Mouse (Mus musculus): Measurements from ENCODE around the gene Mroh3.

Gene Mroh3

GRCm38 (mm10) chr1:136156304-136156703 lies 56.3 kb downstream of the Mroh3 start:
- DNase-seq = no peak

DNA sequence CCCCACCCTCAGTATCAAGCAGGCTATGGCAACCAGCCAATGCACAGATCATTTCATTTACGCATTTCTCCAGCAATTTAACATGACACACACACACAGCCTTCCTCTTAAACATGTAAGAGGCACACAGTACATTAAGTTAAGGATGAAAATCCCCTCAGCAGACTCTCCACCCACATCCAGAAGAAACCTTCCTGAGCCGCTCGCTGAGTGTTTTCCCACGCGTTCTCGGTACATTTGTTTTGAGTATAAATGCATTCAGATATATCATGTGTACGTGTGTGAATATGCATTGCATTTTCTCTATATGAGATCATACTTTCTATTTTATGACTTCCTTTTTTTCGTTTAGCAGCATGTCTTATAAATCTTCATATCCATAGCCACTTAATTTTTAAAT lies 61.3 kb downstream of the Mroh3 start:
- DNase-seq = no peak

DNA sequence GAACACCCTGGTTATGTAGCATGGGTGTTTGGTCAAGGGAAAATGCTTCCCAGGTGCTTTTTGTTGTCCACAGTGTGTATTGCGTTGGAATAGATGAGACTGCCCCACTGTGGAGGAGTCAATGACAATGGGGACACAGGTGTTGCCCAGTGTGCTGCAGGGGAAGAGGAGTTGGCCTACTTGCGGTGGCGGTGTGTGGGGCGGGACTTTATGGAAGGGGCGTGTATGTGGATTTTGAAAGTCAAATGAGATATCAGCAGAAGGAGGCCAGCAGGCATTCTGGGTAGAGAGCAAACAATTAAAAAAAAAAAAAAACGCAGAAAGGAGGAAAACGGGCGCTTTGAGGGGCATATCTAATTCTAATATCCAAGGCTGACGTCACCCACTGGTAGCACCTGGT lies 62.9 kb downstream of the Mroh3 start:
- DNase-seq = no peak

GRCm38 (mm10) chr1:136143514-136143913 lies 69.1 kb downstream of the Mroh3 start:
- no peak for DNase-seq

GRCm38 (mm10) chr1:136142336-136142735 lies 70.3 kb downstream of the Mroh3 start:
- peak; percentile 62 for DNase-seq

- DNase-seq = peak; percentile 53
Observed at GRCm38 (mm10) chr1:136141176-136141950, 71.3 kb downstream of the Mroh3 start.

DNA sequence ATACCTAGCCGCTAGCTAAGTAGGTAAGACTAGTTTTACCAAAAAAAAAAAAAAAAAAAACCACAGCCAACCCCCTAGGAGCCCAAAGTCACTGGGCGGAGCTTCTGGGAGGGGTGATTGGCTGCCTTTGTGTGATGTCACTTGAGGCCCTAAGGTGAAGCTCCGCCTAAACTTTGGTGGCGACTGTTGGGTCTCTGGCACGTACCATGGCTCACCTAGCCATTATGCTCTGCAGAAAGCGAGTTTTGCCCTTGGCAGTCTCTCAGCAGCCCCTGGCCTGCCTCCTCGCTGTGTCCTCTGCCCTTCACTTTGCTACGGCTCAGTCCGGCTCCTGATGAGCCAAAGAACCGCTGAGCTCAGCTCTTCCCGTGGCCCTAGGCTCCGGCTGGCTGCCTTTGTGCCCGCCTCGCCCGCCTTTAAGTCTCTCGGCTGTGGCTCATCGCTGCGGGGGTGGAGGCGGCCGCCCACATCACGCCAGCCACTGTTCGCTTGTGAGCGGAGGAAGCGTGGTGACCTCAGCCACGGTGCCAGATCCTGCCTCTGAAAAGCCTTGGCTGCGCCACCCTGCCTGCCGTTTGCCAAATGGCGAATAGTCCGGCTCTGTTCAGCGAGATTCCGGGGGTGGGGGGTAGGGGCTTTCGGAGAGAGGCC lies 72.5 kb downstream of the Mroh3 start:
- DNase-seq = peak; percentile 90

GRCm38 (mm10) chr1:136138191-136138830 lies 74.3 kb downstream of the Mroh3 start:
- peak; percentile 38 for DNase-seq

DNA sequence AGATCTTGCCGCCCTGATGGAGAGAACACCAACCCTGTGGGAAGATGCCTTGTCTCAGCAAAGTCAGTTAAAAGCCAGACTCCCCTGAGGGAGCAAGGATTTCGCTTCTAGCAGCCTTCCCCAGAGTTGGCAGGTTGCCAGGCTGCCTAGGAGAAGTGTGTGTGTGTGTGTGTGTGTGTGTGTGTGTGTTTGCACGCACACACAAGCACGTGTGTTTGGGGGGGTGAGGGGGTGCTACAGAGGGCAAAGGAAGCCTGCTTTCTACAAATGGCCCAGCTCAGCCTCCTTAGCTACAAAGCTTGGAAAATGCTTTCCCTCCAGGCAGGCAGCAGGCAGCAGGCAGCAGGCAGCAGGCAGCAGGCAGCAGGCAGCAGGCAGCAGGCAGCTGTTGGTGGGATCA lies 75.1 kb downstream of the Mroh3 start:
- DNase-seq = peak; percentile 36

DNA sequence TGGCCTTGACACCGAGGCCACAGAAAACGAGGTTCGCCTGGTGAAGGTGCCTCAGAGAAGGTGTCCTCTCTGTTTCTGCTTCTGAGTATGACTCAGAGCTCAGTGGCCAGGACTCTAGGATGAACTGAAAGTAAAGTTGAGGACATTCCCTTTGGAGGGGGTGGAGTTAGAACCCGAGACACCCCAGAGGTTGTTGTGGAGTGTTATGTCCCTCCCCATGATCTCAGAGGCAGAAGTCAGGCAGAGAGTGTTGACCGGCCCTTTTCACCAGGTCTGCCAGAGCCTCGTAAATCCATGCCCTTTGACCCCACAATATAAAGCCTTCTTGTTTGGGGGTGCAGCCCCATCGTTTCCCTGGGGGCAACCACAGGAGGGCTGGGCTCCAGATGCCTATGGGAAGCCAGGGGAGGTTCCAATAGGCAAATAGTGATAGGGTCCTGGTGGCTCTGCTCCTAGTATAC lies 75.5 kb downstream of the Mroh3 start:
- DNase-seq = no peak

DNA sequence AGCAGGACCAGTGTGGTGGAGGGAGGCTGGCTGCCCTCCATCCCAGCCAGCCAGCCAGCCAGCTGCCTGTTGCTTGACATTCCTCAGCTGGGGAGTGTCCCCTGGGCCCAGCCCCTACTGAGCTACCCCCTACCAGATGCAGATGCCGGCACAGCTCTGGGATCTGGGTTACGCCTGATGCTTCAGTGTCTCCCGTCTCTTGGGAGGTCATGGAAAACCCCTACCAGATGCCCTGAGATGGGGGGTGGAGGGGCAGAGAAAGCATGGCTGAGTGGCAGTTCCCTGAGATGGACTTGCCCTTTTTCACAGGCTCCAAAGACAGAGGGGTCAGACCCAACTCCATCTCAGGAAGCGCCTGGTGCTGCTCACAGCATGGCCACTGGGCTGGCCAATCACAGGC lies 76.1 kb downstream of the Mroh3 start:
- DNase-seq = peak; percentile 18

DNA sequence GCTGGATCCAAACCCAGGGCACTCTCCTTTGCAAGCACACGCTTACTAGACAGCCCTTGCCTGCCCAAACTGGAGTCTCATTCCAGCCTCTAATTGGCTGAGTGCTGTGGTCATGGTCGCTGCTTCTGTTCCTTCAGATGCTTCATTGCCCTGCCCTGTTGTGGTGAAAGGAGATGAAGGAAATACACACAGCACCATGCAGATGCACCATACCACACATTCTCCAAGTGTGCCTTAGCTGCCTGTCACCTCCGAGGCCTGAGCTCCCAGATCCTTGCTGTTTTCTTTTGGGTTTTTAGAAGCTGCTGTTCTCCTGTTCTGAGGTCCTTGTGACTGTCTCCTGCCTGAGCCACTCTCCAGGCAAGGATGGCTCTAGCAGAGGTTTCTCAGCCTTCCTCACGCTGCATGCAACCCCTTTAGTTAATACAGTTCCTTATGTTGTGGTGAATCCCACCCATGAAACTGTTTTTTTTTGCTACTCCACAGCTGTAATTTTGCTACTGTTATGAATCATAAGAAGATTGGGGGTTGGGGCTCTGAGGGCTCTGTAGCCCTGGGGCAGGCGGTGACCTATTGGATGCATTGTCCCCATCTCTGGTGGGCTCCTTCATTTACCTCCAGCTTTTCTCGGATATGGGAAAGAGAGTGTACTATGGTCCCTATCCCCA lies 76.7 kb downstream of the Mroh3 start:
- DNase-seq = no peak

GRCm38 (mm10) chr1:136135046-136135445 lies 77.6 kb downstream of the Mroh3 start:
- DNase-seq = no peak

- DNase-seq = no peak
Observed at GRCm38 (mm10) chr1:136134547-136134946, 78.1 kb downstream of the Mroh3 start.

- DNase-seq = peak; percentile 61
Observed at GRCm38 (mm10) chr1:136133570-136134240, 78.9 kb downstream of the Mroh3 start.

DNA sequence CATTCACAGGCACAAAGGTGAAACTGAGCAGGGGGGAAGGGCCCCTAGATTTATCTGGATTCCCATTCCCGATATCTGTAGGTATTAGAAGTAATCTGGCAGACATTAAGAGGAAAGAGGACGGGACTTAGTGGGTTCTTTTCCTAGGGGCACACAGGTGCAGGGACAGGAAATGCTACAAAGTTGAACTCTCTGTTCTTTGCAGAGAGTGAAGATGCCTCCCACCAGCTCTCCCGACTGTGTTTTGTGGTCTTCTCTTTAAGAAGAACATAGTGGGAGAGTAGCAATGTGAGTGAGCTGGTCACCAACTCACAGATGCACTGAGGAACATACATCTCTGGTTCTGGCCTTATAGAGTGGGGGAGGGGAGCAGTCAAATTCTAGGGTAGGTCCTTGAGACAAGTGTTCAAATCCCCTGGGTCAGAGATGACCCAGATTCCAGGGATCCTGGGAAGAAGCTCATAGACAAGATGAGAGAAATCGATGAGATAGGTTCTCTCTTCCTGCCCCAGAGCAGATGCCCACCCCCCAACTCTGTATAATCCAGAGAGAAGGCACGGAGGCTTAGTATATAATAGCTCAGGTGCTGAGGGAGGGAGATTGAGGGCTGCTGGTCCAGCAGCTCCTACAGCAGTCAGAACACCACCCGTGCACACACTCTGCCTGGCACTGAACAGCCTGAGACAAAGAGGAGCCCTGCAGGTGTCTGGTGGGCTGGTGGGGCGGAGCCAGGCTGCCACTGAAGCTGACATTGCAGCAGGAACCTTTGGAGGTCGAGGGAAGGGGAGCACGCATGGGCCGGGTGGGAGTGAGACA lies 80.0 kb downstream of the Mroh3 start:
- DNase-seq = peak; percentile 39

All from cerebellum, adult 9-10 months (tissue).